Mouse (Mus musculus) heart, embryonic 15.5 days (tissue): Measurements from ENCODE around the gene Gk. TPM values are rescaled to one million over a fixed set of nuclear protein-coding genes. Genes with fewer than 3 reads are reported as not detected.

ENCODE experiments used
- ATAC-seq: fragments of 200-750 bp; cut with Nextera tagmentation; replicated peaks from 2 replicates; pipeline ENCODE4 v1.8.0; 2017; ENCODE audit warnings: low read depth, moderate TSS enrichment; ENCODE audit not compliant: insufficient number of reproducible peaks, insufficient read depth, low FRiP score
- H3K27ac ChIP-seq: fragments of 300-500 bp; sonication (generic); 2 replicates; pipeline ENCODE4 v1.5.1; 2015; ENCODE audit warnings: mild to moderate bottlenecking, inconsistent platforms
- H3K27me3 ChIP-seq: fragments of 300-500 bp; sonication (generic); 2 replicates; pipeline ENCODE4 v1.6.1; 2015; ENCODE audit warnings: inconsistent platforms
- H3K36me3 ChIP-seq: fragments of 300-500 bp; sonication (generic); 2 replicates; pipeline ENCODE4 v1.6.1; 2015; ENCODE audit warnings: mild to moderate bottlenecking, inconsistent platforms
- H3K4me1 ChIP-seq: fragments of 300-500 bp; sonication (generic); replicated peaks from 2 replicates; pipeline ENCODE4 v1.6.1; 2015; ENCODE audit warnings: inconsistent platforms
- H3K4me2 ChIP-seq: fragments of 300-500 bp; sonication (generic); 2 replicates; pipeline ENCODE4 v1.6.1; 2015; ENCODE audit warnings: inconsistent platforms, mild to moderate bottlenecking, moderate library complexity
- H3K4me3 ChIP-seq: fragments of 300-500 bp; sonication (generic); 2 replicates; pipeline ENCODE4 v1.5.1; 2015; ENCODE audit warnings: mild to moderate bottlenecking, inconsistent platforms
- H3K9ac ChIP-seq: fragments of 300-500 bp; sonication (generic); 2 replicates; pipeline ENCODE4 v1.6.1; 2015; ENCODE audit warnings: mild to moderate bottlenecking, inconsistent platforms
- H3K9me3 ChIP-seq: fragments of 300-500 bp; sonication (generic); replicated peaks from 2 replicates; pipeline ENCODE4 v1.6.1; 2016; ENCODE audit warnings: inconsistent platforms
- WGBS: fragments of 180-500 bp; shearing (Covaris S2); methylation state at CpG from one replicate; pipeline ENCODE4 v1.1.7; 2015; ENCODE audit warnings: mixed read lengths; 5-methylcytosine and 5-hydroxymethylcytosine counted together
- polyA plus RNA-seq: library from polyadenylated mRNA; unstranded; fragments of >200 nt; fragmentation: Nextera tagmentation; extraction: Ambion mirVana; gene quantifications from 2 replicates; pipeline ENCODE4 v1.2.1, GENCODE M21; 2015

Gene Gk
- polyA plus RNA-seq, 1 experiment from 2014 or later = 22.6 TPM

DNA sequence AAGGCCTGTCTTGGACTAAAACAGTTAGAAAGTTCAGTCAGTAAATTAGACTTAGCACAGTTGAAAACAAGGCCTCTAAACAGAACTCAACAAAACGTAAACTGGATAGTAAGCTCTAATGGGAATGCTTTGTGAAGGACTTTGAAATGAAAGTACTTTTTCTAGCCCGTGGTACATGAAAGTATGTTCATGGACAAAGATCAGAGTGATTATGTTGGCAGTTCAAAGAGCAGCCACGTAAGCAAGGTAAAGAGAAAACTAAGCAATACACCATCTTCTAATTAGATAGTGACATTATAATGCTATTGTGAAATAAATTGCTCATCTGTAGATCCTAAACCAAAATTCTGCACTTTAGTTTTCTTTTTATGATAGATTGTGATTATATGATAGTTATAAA is 32.8 kb downstream of the Gk start:
- Histone ChIP-seq H3K9me3 (no peaks in the 10 kb centered on the region), H3K36me3 (no peaks in the 10 kb centered on the region), H3K27me3 (no peaks in the 10 kb centered on the region), H3K4me3 (no peak overlapping the region), H3K9ac (no peak overlapping the region), H3K4me1 (no peaks in the 10 kb centered on the region), H3K4me2 (no peak overlapping the region), H3K27ac (no peak overlapping the region)
- ATAC-seq = no peak
- WGBS = 84% methylated on average over 3 of the region's 3 CpGs

DNA sequence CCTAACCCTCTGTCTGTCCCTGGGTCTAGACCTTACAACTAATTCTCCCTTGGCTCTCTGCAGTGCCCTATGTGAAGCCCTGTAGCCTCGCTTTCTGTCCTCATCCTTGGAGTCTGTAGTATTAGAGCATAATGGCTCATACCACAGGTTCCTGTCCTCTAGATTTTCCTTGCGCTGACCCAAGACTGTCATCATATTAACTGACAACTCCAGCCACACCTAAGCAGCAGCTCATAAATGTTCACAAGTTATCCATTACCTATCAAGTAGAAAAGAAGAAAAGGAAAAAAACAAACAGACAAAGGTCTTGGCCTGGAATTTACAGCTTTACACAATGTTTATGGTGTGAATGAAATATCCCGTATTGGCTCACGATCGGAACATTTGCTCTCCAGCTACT is 43.4 kb downstream of the Gk start:
- no peaks in the 10 kb centered on the region for H3K9me3 ChIP-seq
- WGBS = 88% methylated on average over 5 of the region's 5 CpGs
- no peak for ATAC-seq

DNA sequence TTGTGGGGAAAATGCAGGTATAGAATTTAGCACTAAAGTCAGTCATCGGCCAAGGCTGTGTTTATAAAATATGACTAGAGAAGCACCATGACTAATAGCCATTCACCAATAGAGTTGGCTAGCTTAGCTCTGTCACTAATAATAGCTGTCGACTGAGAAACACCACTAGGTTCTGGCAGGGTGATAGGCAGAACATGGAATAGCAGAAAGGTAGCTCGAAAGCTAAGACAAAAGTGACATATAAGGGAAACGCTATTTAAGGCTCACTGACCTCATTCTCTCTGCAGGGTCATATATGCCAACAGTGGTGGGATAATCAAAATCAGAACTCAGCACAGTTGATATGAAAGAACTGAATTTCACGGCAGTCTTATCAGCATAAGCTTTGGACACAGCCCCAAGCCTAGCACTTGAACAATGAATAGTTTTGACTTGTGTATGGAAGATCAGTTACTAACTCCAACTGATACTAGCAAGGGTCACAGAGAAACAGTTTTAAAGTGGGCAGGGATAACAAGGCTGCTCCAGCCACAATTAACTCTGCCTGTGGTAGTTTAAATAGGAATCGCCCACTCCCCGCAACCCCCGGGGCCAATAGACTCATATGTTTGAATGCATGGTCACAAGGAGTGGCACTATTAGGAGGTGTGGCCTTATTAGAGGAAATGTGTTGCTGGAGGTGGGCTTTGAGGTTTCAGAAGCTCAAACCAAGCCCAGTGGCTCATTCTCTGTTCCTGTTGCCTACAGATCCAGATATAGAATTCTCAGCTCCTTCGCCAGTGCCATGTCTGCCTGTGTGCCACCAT is 45.3 kb downstream of the Gk start:
- H3K4me3 ChIP-seq = no peak overlapping the region
- H3K27me3 ChIP-seq = no peaks in the 10 kb centered on the region
- no peak overlapping the region for H3K9ac ChIP-seq
- ATAC-seq = peak; percentile 74
- WGBS = 52% methylated on average over 9 of the region's 9 CpGs
- H3K4me1 ChIP-seq = no peaks in the 10 kb centered on the region
- H3K4me2 ChIP-seq = no peak overlapping the region
- H3K9me3 ChIP-seq = no peaks in the 10 kb centered on the region
- no peaks in the 10 kb centered on the region; the same call in 1 of the 2 replicates for H3K36me3 ChIP-seq
- peak overlapping the region; percentile 82 for H3K27ac ChIP-seq

More for the DNA sequence above, 43.4 kb downstream of the Gk start:
- no peak overlapping the region for H3K4me2 ChIP-seq
- no peak overlapping the region for H3K9ac ChIP-seq
- H3K4me3 ChIP-seq = no peak overlapping the region
- no peak overlapping the region for H3K27ac ChIP-seq
- no peaks in the 10 kb centered on the region for H3K4me1 ChIP-seq
- no peaks in the 10 kb centered on the region; the same call in 1 of the 2 replicates for H3K36me3 ChIP-seq
- no peaks in the 10 kb centered on the region for H3K27me3 ChIP-seq

DNA sequence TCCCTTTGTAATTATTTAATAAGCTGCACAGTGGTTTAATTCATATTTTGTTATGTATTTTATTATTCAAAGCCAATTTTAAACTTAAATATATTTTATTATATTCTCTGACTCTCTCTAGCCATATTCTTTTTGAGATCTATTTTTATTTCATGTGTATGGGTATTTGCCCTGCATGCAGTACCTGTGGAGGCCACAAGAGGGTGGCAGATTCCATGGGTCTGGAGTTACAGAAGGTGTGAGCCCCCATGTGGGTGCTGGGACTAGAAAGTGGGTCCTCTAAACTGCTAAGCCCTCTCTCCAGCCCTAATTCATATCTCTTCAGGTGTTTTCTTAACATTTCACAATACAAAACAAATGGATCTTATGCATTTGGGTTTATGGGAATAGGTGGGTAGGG is 55.4 kb downstream of the Gk start:
- no peak overlapping the region for H3K4me2 ChIP-seq
- no peak overlapping the region for H3K9ac ChIP-seq
- no peaks in the 10 kb centered on the region for H3K4me1 ChIP-seq
- H3K36me3 ChIP-seq = no peaks in the 10 kb centered on the region; the same call in 1 of the 2 replicates
- no peak overlapping the region for H3K4me3 ChIP-seq
- no peaks in the 10 kb centered on the region for H3K9me3 ChIP-seq
- H3K27ac ChIP-seq = no peak overlapping the region
- no peaks in the 10 kb centered on the region for H3K27me3 ChIP-seq
- no peak for ATAC-seq

DNA sequence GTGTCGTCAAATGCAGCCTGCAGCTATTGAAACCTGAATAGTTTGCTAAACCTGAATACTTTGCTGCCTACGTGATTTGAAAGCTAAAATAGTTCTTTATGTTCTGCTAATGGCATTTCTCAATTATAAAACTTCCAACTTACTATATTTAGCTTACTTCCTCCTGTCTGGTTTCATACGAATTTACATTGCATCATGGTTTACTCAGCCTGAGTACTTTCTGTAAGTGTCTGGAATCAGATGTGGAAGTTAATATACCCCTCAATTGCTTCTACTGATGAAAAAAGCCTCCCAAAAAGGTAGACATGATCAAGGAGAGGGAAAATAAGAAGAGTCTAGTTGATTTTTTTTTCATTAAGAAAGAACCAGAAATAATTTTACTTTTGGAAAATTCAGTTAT is 66.2 kb downstream of the Gk start:
- Histone ChIP-seq H3K4me3 (no peak overlapping the region), H3K27me3 (no peaks in the 10 kb centered on the region), H3K4me2 (no peak overlapping the region), H3K9ac (no peak overlapping the region), H3K4me1 (no peaks in the 10 kb centered on the region), H3K9me3 (no peaks in the 10 kb centered on the region), H3K36me3 (no peaks in the 10 kb centered on the region; the same call in 1 of the 2 replicates), H3K27ac (no peak overlapping the region)
- WGBS = 56% methylated on average over 3 of the region's 3 CpGs
- no peak for ATAC-seq

DNA sequence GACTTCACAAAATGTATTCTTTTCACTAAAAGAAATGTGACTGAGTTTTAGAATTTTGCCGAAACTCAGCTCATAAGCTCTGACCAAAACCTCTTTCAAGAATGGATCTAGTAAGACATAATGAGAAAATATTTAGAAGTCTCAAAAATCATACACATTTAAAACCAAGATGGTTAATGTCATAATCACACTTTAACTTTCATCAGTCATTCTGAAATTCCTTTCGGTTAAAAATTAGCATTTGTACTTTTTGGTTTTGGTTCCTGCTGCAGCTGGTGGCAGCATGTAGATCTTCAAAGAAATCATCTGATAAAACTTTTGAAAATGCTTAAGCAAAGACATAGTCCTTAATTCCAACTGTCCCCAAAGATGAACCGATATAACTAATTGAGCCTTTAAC is 70.9 kb downstream of the Gk start:
- Histone ChIP-seq H3K27me3 (no peaks in the 10 kb centered on the region), H3K4me3 (no peak overlapping the region), H3K36me3 (no peaks in the 10 kb centered on the region; the same call in 1 of the 2 replicates), H3K9me3 (no peaks in the 10 kb centered on the region), H3K27ac (no peak overlapping the region), H3K4me1 (no peaks in the 10 kb centered on the region), H3K4me2 (no peak overlapping the region), H3K9ac (no peak overlapping the region)
- ATAC-seq = no peak
- WGBS = 86% methylated on average over 3 of the region's 3 CpGs

DNA sequence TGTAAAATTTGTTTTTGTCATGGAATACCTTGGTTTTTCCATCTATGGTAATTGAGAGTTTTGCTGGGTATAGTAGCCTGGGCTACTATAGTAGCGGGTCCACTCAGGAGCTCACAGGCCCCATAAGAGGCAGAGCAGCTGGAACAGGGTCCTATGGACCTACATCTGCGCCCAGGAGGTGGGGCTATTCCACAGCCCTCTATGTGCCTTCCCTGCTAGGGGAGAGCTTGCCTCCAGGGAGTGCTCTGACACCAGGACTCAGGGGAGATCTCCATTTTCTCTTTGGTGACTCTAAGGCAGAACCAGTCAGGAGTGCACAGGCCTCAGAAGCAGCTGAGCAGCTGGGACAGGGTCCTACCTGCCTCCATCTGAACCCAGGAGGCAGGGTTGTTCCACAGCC is 92.9 kb downstream of the Gk start:
- Histone ChIP-seq H3K4me2 (no peak overlapping the region), H3K4me3 (no peak overlapping the region), H3K27ac (no peak overlapping the region), H3K27me3 (no peaks in the 10 kb centered on the region), H3K9me3 (no peaks in the 10 kb centered on the region), H3K4me1 (no peaks in the 10 kb centered on the region), H3K36me3 (no peaks in the 10 kb centered on the region), H3K9ac (no peak overlapping the region)
- ATAC-seq = no peak
- WGBS = 48% methylated on average over 2 of the region's 2 CpGs

DNA sequence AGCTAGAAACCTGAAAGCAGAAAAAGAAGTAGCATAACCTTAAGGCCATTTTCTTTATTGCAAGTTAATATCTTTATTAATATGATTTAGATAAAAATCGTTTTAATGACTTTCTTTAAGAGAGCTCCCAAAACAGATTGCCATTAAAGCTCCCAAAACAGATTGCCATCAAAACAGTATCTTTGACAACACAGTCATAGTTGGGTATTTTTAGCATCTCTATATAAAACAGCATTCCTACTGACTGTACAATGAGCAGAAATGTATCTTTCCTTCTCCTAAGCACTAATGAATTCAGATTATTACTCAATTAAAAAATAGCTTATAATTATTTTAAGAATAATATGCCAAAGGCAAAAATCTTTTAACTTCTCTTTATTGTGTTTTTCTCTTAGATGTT is 94.5 kb downstream of the Gk start:
- Histone ChIP-seq H3K27ac (no peak overlapping the region), H3K36me3 (no peaks in the 10 kb centered on the region), H3K27me3 (no peaks in the 10 kb centered on the region), H3K4me1 (no peaks in the 10 kb centered on the region), H3K9me3 (no peaks in the 10 kb centered on the region), H3K4me2 (no peak overlapping the region), H3K9ac (no peak overlapping the region), H3K4me3 (no peak overlapping the region)
- 33% methylated on average over 1 of the region's 1 CpGs for WGBS
- ATAC-seq = no peak

DNA sequence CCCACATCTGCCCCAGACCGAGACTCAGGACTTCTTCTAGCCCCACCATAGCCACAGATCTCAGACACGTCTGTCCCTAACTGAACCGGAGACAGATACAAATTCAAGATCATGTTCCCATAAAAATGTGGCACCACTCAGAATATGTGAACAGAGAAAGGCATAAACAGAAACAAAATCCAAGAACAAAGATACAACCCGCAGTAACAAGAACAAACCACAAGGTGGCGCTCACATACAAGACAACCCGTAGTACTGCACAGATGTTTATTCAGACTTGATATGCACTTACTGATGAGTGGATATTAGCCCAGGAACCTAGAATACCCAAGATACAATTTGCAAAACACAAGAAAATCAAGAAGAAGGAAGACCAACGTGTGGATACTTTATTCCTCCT is 99.8 kb downstream of the Gk start:
- H3K9ac ChIP-seq = no peak overlapping the region
- H3K27ac ChIP-seq = no peak overlapping the region
- H3K27me3 ChIP-seq = no peaks in the 10 kb centered on the region
- H3K9me3 ChIP-seq = no peaks in the 10 kb centered on the region
- no peak for ATAC-seq
- no peak overlapping the region for H3K4me2 ChIP-seq
- H3K4me1 ChIP-seq = no peaks in the 10 kb centered on the region
- no peak overlapping the region for H3K4me3 ChIP-seq
- 15% methylated on average over 7 of the region's 7 CpGs for WGBS
- no peaks in the 10 kb centered on the region for H3K36me3 ChIP-seq

Other genes starting within 250 kb of the Gk start
- gene Tab3, start 202.8 kb downstream of the Gk start, polyA plus RNA-seq = 3.5 and 3.6 TPM in 2 replicates
- 0.15 and 0.41 TPM in 2 replicates for gene 5430427O19Rik, start 93.5 kb upstream of the Gk start, polyA plus RNA-seq